Mouse (Mus musculus) mature B cell (primary cell): ENCODE data around the gene Gpr3.

Experiments
- in situ Hi-C: fragments of 300-500 bp; cut with MboI; formaldehyde crosslinking; loops from 2 replicates; pipeline ENCODE4 v1.14.3; 2019

Gene Gpr3

GRCm38 (mm10) chr4:133198337-133199180, 13.8 kb downstream of the Gpr3 start:
- in situ Hi-C loops, result no loop called here

- in situ Hi-C loops, result no loop called here
Measured at GRCm38 (mm10) chr4:133197801-133198286, 14.5 kb downstream of the Gpr3 start.

GRCm38 (mm10) chr4:133197355-133197754, 15.0 kb downstream of the Gpr3 start:
- in situ Hi-C loops, result no loop called here

- in situ Hi-C loops, result no loop called here
Measured at GRCm38 (mm10) chr4:133196852-133197251, 15.5 kb downstream of the Gpr3 start.

GRCm38 (mm10) chr4:133196136-133196535, 16.2 kb downstream of the Gpr3 start:
- in situ Hi-C loops, result no loop called here

GRCm38 (mm10) chr4:133195014-133195413, 17.3 kb downstream of the Gpr3 start:
- in situ Hi-C loops, result no loop called here

GRCm38 (mm10) chr4:133194482-133194881, 17.9 kb downstream of the Gpr3 start:
- in situ Hi-C loops, result no loop called here

GRCm38 (mm10) chr4:133189396-133189795, 22.9 kb downstream of the Gpr3 start:
- in situ Hi-C loops, result no loop called here

- in situ Hi-C loops, result no loop called here
Measured at GRCm38 (mm10) chr4:133186856-133187255, 25.5 kb downstream of the Gpr3 start.

GRCm38 (mm10) chr4:133185893-133186292, 26.4 kb downstream of the Gpr3 start:
- in situ Hi-C loops, result no loop called here

- in situ Hi-C loops, result no loop called here
Measured at GRCm38 (mm10) chr4:133184898-133185665, 27.3 kb downstream of the Gpr3 start.

GRCm38 (mm10) chr4:133184031-133184897, 28.1 kb downstream of the Gpr3 start:
- in situ Hi-C loops, result no loop called here

- in situ Hi-C loops, result no loop called here
Measured at GRCm38 (mm10) chr4:133182439-133183033, 29.8 kb downstream of the Gpr3 start.

GRCm38 (mm10) chr4:133179258-133179657, 33.1 kb downstream of the Gpr3 start:
- in situ Hi-C loops, result no loop called here

- in situ Hi-C loops, result no loop called here
Measured at GRCm38 (mm10) chr4:133178305-133178704, 34.0 kb downstream of the Gpr3 start.

GRCm38 (mm10) chr4:133176761-133177403, 35.5 kb downstream of the Gpr3 start:
- in situ Hi-C loops, result no loop called here

- in situ Hi-C loops, result no loop called here
Measured at GRCm38 (mm10) chr4:133175998-133176760, 36.2 kb downstream of the Gpr3 start.

- in situ Hi-C loops, result no loop called here
Measured at GRCm38 (mm10) chr4:133175274-133175673, 37.1 kb downstream of the Gpr3 start.

- in situ Hi-C loops, result no loop called here
Measured at GRCm38 (mm10) chr4:133174361-133174760, 38.0 kb downstream of the Gpr3 start.

- in situ Hi-C loops, result no loop called here
Measured at GRCm38 (mm10) chr4:133172451-133172850, 39.9 kb downstream of the Gpr3 start.
